Mouse (Mus musculus) liver (tissue): ENCODE results near the gene Gnaq.
"Not testable (repeated sequence)": the region's sequence is repeated elsewhere in the genome, so short reads cannot be mapped to it uniquely, and the experiment has no call there.

Source experiments
- DNase-seq: peaks from one replicate; pipeline ENCODE4 v3.0.0-alpha.2; 2020; ENCODE audit warnings: mixed read lengths

Gnaq gene

GRCm38 (mm10) chr19:16149094-16149493, 16.5 kb downstream of the Gnaq start:
- no peak for DNase-seq

GRCm38 (mm10) chr19:16150328-16150727, 17.7 kb downstream of the Gnaq start:
- DNase-seq, result no peak

GRCm38 (mm10) chr19:16153851-16154250, 21.2 kb downstream of the Gnaq start:
- DNase-seq, result no peak

- no peak for DNase-seq
Measured at GRCm38 (mm10) chr19:16154480-16154879, 21.8 kb downstream of the Gnaq start.

- DNase-seq, result no peak
Measured at GRCm38 (mm10) chr19:16157120-16157519, 24.5 kb downstream of the Gnaq start.

GRCm38 (mm10) chr19:16160759-16161158, 28.1 kb downstream of the Gnaq start:
- no peak for DNase-seq

GRCm38 (mm10) chr19:16161222-16161621, 28.6 kb downstream of the Gnaq start:
- DNase-seq, result no peak

GRCm38 (mm10) chr19:16164396-16164795, 31.8 kb downstream of the Gnaq start:
- DNase-seq, result not testable (repeated sequence)

GRCm38 (mm10) chr19:16167185-16167584, 34.6 kb downstream of the Gnaq start:
- no peak for DNase-seq

GRCm38 (mm10) chr19:16168192-16168591, 35.6 kb downstream of the Gnaq start:
- DNase-seq, result peak; percentile 22

GRCm38 (mm10) chr19:16168653-16169198, 36.1 kb downstream of the Gnaq start:
- no peak for DNase-seq

GRCm38 (mm10) chr19:16170724-16171123, 38.1 kb downstream of the Gnaq start:
- no peak for DNase-seq

GRCm38 (mm10) chr19:16173721-16174120, 41.1 kb downstream of the Gnaq start:
- DNase-seq, result no peak

GRCm38 (mm10) chr19:16176426-16176825, 43.8 kb downstream of the Gnaq start:
- no peak for DNase-seq

- DNase-seq, result no peak
Measured at GRCm38 (mm10) chr19:16177139-16177727, 44.6 kb downstream of the Gnaq start.

GRCm38 (mm10) chr19:16181258-16181657, 48.6 kb downstream of the Gnaq start:
- no peak for DNase-seq

GRCm38 (mm10) chr19:16181852-16182475, 49.3 kb downstream of the Gnaq start:
- DNase-seq, result no peak

- no peak for DNase-seq
Measured at GRCm38 (mm10) chr19:16183592-16184365, 51.1 kb downstream of the Gnaq start.

GRCm38 (mm10) chr19:16186984-16187383, 54.4 kb downstream of the Gnaq start:
- DNase-seq, result no peak

- no peak for DNase-seq
Measured at GRCm38 (mm10) chr19:16187952-16188351, 55.3 kb downstream of the Gnaq start.

- no peak for DNase-seq
Measured at GRCm38 (mm10) chr19:16189066-16189765, 56.6 kb downstream of the Gnaq start.

GRCm38 (mm10) chr19:16198162-16198561, 65.5 kb downstream of the Gnaq start:
- no peak for DNase-seq

GRCm38 (mm10) chr19:16201356-16201755, 68.7 kb downstream of the Gnaq start:
- no peak for DNase-seq
